Mouse (Mus musculus) lung, postnatal 0 days (tissue): ENCODE data around the gene 4930404N11Rik. TPM values are rescaled to one million over a fixed set of nuclear protein-coding genes. Genes with fewer than 3 reads are reported as not detected.

ENCODE experiments used
- ATAC-seq: fragments of 200-750 bp; cut with Nextera tagmentation; 2 replicates; pipeline ENCODE4 v1.8.0; 2017; ENCODE audit warnings: moderate library complexity
- DNase-seq: peaks from one replicate; pipeline ENCODE4 v3.0.0-alpha.2; 2016; ENCODE audit warnings: low spot score
- H3K27ac ChIP-seq: fragments of 300-500 bp; sonication (generic); 2 replicates; pipeline ENCODE4 v1.5.1; 2014; ENCODE audit warnings: antibody characterized with exemption, mild to moderate bottlenecking, low read length, mixed read lengths
- H3K27me3 ChIP-seq: fragments of 300-500 bp; sonication (generic); replicated peaks from 2 replicates; pipeline ENCODE4 v1.6.1; 2014; ENCODE audit warnings: low read length, mixed read lengths; ENCODE audit not compliant: insufficient read depth
- H3K36me3 ChIP-seq: fragments of 300-500 bp; sonication (generic); 2 replicates; pipeline ENCODE4 v1.6.1; 2014; ENCODE audit warnings: low read length, mixed read lengths; ENCODE audit not compliant: insufficient read depth
- H3K4me1 ChIP-seq: fragments of 300-500 bp; sonication (generic); 2 replicates; pipeline ENCODE4 v1.6.1; 2014; ENCODE audit warnings: antibody characterized with exemption, low read depth, low read length, mixed read lengths; ENCODE audit not compliant: insufficient read depth
- H3K4me2 ChIP-seq: fragments of 300-500 bp; sonication (generic); replicated peaks from 2 replicates; pipeline ENCODE4 v1.6.1; 2014; ENCODE audit warnings: low read depth, mild to moderate bottlenecking, low read length, moderate library complexity, mixed read lengths
- H3K4me3 ChIP-seq: fragments of 300-500 bp; sonication (generic); 2 replicates; pipeline ENCODE4 v1.5.1; 2014; ENCODE audit warnings: low read depth, low read length
- H3K9ac ChIP-seq: fragments of 300-500 bp; sonication (generic); replicated peaks from 2 replicates; pipeline ENCODE4 v1.6.1; 2014; ENCODE audit warnings: low read depth, mild to moderate bottlenecking
- H3K9me3 ChIP-seq: fragments of 300-500 bp; sonication (generic); 2 replicates; pipeline ENCODE4 v1.6.1; 2016; ENCODE audit warnings: low read length, mixed read lengths
- CTCF ChIP-seq: IDR thresholded peaks from 2 replicates; pipeline ENCODE4 v1.5.1; 2016; ENCODE audit warnings: antibody characterized with exemption, mild to moderate bottlenecking
- EP300 ChIP-seq: IDR thresholded peaks from 2 replicates; pipeline ENCODE4 v1.6.1; 2016; ENCODE audit warnings: antibody characterized with exemption, mild to moderate bottlenecking, control low read depth
- WGBS: fragments of 180-500 bp; shearing (Covaris S2); extraction: QIAGEN DNeasy Blood & Tissue Kit; methylation state at CpG from one replicate; pipeline ENCODE4 v1.1.7; 2014; 5-methylcytosine and 5-hydroxymethylcytosine counted together
- polyA plus RNA-seq: library from polyadenylated mRNA; unstranded; fragments of >200 nt; fragmentation: Nextera tagmentation; extraction: Ambion mirVana; gene quantifications from 2 replicates; pipeline ENCODE4 v1.2.1, GENCODE M21; 2015

The 4930404N11Rik gene
- polyA plus RNA-seq, 1 experiment from 2014 or later = 5.4 TPM

GRCm38 (mm10) chr10:81366477-81367206 lies 1.0 kb upstream of the 4930404N11Rik start:
- Histone ChIP-seq H3K4me3 (no peak overlapping the region), H3K36me3 (peaks cover 37% of the 10 kb centered on the region), H3K27ac (no peak overlapping the region), H3K4me1 (peaks cover 17% of the 10 kb centered on the region), H3K27me3 (no peaks in the 10 kb centered on the region), H3K4me2 (no peak overlapping the region), H3K9ac (no peak overlapping the region), H3K9me3 (no peaks in the 10 kb centered on the region)
- TF ChIP-seq CTCF (no peak), EP300 (no peak)
- 68% methylated on average over 6 of the region's 6 CpGs for WGBS
- no peak for ATAC-seq
- no peak for DNase-seq

- Histone ChIP-seq H3K36me3 (peaks cover 28% of the 10 kb centered on the region), H3K4me1 (peaks cover 17% of the 10 kb centered on the region), H3K4me3 (no peak overlapping the region), H3K9ac (no peak overlapping the region), H3K9me3 (no peaks in the 10 kb centered on the region), H3K27me3 (no peaks in the 10 kb centered on the region), H3K4me2 (no peak overlapping the region; the same call in 1 of the 2 replicates), H3K27ac (no peak overlapping the region)
- ATAC-seq (no peak), DNase-seq (no peak)
- WGBS = 32% methylated on average over 4 of the region's 4 CpGs
- no peak for TF ChIP-seq EP300
These were observed 543 bp downstream of the 4930404N11Rik start for GRCm38 (mm10) chr10:81365073-81365472.

GRCm38 (mm10) chr10:81364666-81365065 lies 950 bp downstream of the 4930404N11Rik start:
- Histone ChIP-seq H3K9ac (no peak overlapping the region), H3K36me3 (peaks cover 25% of the 10 kb centered on the region), H3K27me3 (no peaks in the 10 kb centered on the region), H3K4me2 (peak overlapping the region; percentile 53), H3K4me1 (peaks cover 17% of the 10 kb centered on the region), H3K9me3 (no peaks in the 10 kb centered on the region), H3K27ac (no peak overlapping the region), H3K4me3 (peak overlapping the region; percentile 17; the same call in 1 of the 2 replicates)
- ATAC-seq = no peak
- TF ChIP-seq EP300 (no peak), CTCF (no peak)
- WGBS = 14% methylated on average over 28 of the region's 28 CpGs
- DNase-seq = no peak

GRCm38 (mm10) chr10:81363436-81364346 lies 1.9 kb downstream of the 4930404N11Rik start:
- H3K4me2 ChIP-seq = peak overlapping the region; percentile 53
- H3K9ac ChIP-seq = 0 out of 2 replicates have a peak overlapping the region, but pooled peaks have one; percentile 12
- TF ChIP-seq CTCF (no peak), EP300 (no peak)
- H3K4me1 ChIP-seq = peaks cover 17% of the 10 kb centered on the region
- H3K4me3 ChIP-seq = peak overlapping the region; percentile 17
- 15% methylated on average over 44 of the region's 54 CpGs for WGBS
- H3K36me3 ChIP-seq = peaks cover 15% of the 10 kb centered on the region
- H3K27ac ChIP-seq = peak overlapping the region; percentile 44; the same call in 1 of the 2 replicates
- H3K9me3 ChIP-seq = no peaks in the 10 kb centered on the region
- DNase-seq = no peak
- ATAC-seq = no peak
- H3K27me3 ChIP-seq = no peaks in the 10 kb centered on the region

GRCm38 (mm10) chr10:81362336-81362949 lies 3.2 kb downstream of the 4930404N11Rik start:
- 42% methylated on average over 12 of the region's 12 CpGs for WGBS
- Histone ChIP-seq H3K27me3 (no peaks in the 10 kb centered on the region), H3K9me3 (no peaks in the 10 kb centered on the region), H3K4me3 (no peak overlapping the region), H3K36me3 (peaks cover 3% of the 10 kb centered on the region; the same call in 1 of the 2 replicates), H3K9ac (no peak overlapping the region), H3K27ac (peak overlapping the region; percentile 44; the same call in 1 of the 2 replicates), H3K4me1 (peaks cover 26% of the 10 kb centered on the region), H3K4me2 (no peak overlapping the region)
- TF ChIP-seq CTCF (no peak), EP300 (no peak)
- peak; percentile 12 for ATAC-seq
- no peak for DNase-seq

GRCm38 (mm10) chr10:81360721-81361120 lies 4.9 kb downstream of the 4930404N11Rik start:
- DNase-seq (no peak), ATAC-seq (no peak)
- Histone ChIP-seq H3K4me2 (no peak overlapping the region), H3K9ac (no peak overlapping the region), H3K4me1 (peaks cover 31% of the 10 kb centered on the region), H3K4me3 (no peak overlapping the region), H3K27ac (no peak overlapping the region), H3K36me3 (no peaks in the 10 kb centered on the region), H3K9me3 (no peaks in the 10 kb centered on the region), H3K27me3 (no peaks in the 10 kb centered on the region)
- 49% methylated on average over 8 of the region's 8 CpGs for WGBS
- TF ChIP-seq EP300 (no peak), CTCF (no peak)
